Mouse (Mus musculus) hindbrain, embryonic 13.5 days (tissue): ENCODE results near the gene Gm45808. TPM values are rescaled to one million over a fixed set of nuclear protein-coding genes. Genes with fewer than 3 reads are reported as not detected.
"Not testable (repeated sequence)": the region's sequence is repeated elsewhere in the genome, so short reads cannot be mapped to it uniquely, and the experiment has no call there.

Experiments used
- ATAC-seq: fragments of 200-750 bp; cut with Nextera tagmentation; 2 replicates; pipeline ENCODE4 v1.8.0; 2017; ENCODE audit warnings: moderate TSS enrichment; ENCODE audit not compliant: low FRiP score
- H3K27ac ChIP-seq: fragments of 300-500 bp; sonication (generic); 2 replicates; pipeline ENCODE4 v1.5.1; 2015; ENCODE audit warnings: inconsistent platforms, mild to moderate bottlenecking, moderate library complexity
- H3K27me3 ChIP-seq: fragments of 300-500 bp; sonication (generic); 2 replicates; pipeline ENCODE4 v1.6.1; 2015; ENCODE audit warnings: mild to moderate bottlenecking, inconsistent platforms
- H3K36me3 ChIP-seq: fragments of 300-500 bp; sonication (generic); 2 replicates; pipeline ENCODE4 v1.6.1; 2015; ENCODE audit warnings: mild to moderate bottlenecking, inconsistent platforms
- H3K4me1 ChIP-seq: fragments of 300-500 bp; sonication (generic); replicated peaks from 2 replicates; pipeline ENCODE4 v1.6.1; 2015; ENCODE audit warnings: inconsistent platforms
- H3K4me2 ChIP-seq: fragments of 300-500 bp; sonication (generic); 2 replicates; pipeline ENCODE4 v1.6.1; 2015; ENCODE audit warnings: inconsistent platforms, mild to moderate bottlenecking, moderate library complexity
- H3K4me3 ChIP-seq: fragments of 300-500 bp; sonication (generic); 2 replicates; pipeline ENCODE4 v1.5.1; 2015; ENCODE audit warnings: mild to moderate bottlenecking, inconsistent platforms
- H3K9ac ChIP-seq: fragments of 300-500 bp; sonication (generic); 2 replicates; pipeline ENCODE4 v1.6.1; 2015; ENCODE audit warnings: mild to moderate bottlenecking, inconsistent platforms
- H3K9me3 ChIP-seq: fragments of 300-500 bp; sonication (generic); 2 replicates; pipeline ENCODE4 v1.6.1; 2016; ENCODE audit warnings: inconsistent platforms
- WGBS: fragments of 180-500 bp; shearing (Covaris S2); methylation state at CpG from one replicate; pipeline ENCODE4 v1.1.7; 2015; 5-methylcytosine and 5-hydroxymethylcytosine counted together
- polyA plus RNA-seq: library from polyadenylated mRNA; unstranded; fragments of >200 nt; fragmentation: Nextera tagmentation; extraction: Ambion mirVana; gene quantifications from 2 replicates; pipeline ENCODE4 v1.2.1, GENCODE M21; 2015

Gm45808 gene
- polyA plus RNA-seq, 1 experiment from 2014 or later = not detected

DNA sequence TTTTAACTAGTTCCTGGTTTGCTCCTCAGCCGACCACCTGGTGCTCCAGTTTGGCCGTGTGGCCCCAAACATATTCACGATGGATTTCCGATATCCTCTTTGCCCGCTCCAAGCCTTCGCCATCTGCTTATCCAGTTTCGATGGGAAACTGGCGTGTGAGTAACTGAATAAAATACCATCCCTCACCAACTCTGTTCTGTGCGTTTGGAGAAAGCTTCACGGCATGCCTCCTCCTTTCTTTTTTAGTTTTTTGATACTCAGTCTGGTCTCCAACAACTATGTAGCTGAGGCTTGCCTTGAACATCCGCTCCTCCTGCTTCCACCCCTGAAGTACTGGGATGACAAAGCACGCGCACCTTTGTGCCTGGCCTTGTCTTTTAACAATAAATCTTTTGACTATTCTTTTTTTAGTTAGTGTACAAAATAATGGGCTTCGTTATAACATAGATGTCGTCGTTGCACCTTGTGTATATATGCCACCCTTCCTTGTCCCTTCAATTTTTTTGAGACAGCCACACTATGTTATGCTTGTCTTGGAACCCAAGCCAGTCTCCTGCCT lies 35.7 kb upstream of the Gm45808 start:
- no peak overlapping the region for H3K9ac ChIP-seq
- ATAC-seq = no peak
- H3K27ac ChIP-seq = no peak overlapping the region
- peak overlapping the region; percentile 52 for H3K4me2 ChIP-seq
- 56% methylated on average over 16 of the region's 16 CpGs for WGBS
- no peaks in the 10 kb centered on the region for H3K9me3 ChIP-seq
- peaks cover 36% of the 10 kb centered on the region for H3K4me1 ChIP-seq
- peak overlapping the region; percentile 45 for H3K4me3 ChIP-seq
- no peaks in the 10 kb centered on the region for H3K27me3 ChIP-seq
- no peaks in the 10 kb centered on the region; the same call in 1 of the 2 replicates for H3K36me3 ChIP-seq

DNA sequence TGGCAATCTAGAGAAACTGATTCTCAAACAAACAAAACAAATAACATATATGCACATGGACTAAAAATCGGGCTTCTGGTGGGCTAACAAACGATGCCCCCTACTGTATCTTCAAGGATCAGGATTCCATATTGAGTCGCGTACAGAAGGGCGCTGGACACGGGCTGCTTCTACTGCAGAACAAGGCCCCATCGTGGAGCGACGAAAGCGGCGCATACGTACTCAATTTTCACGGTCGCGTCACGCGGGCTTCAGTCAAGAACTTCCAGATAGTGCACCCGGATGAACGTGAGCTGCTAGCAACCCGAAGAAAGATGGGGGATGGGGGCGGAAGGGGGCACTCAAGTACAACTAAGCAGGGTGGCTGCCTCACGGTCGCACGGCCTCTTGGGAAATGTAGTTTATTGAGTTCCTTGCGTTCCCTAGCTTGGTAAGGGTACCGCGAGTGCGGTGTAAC lies 35.1 kb upstream of the Gm45808 start:
- peaks cover 35% of the 10 kb centered on the region for H3K4me1 ChIP-seq
- under 1% methylated on average over 28 of the region's 28 CpGs for WGBS
- peak overlapping the region; percentile 45 for H3K4me3 ChIP-seq
- peak overlapping the region; percentile 68 for H3K9ac ChIP-seq
- peak; percentile 76 for ATAC-seq
- peak overlapping the region; percentile 86 for H3K27ac ChIP-seq
- no peaks in the 10 kb centered on the region for H3K9me3 ChIP-seq
- H3K36me3 ChIP-seq = no peaks in the 10 kb centered on the region; the same call in 1 of the 2 replicates
- peak overlapping the region; percentile 52 for H3K4me2 ChIP-seq
- H3K27me3 ChIP-seq = no peaks in the 10 kb centered on the region

DNA sequence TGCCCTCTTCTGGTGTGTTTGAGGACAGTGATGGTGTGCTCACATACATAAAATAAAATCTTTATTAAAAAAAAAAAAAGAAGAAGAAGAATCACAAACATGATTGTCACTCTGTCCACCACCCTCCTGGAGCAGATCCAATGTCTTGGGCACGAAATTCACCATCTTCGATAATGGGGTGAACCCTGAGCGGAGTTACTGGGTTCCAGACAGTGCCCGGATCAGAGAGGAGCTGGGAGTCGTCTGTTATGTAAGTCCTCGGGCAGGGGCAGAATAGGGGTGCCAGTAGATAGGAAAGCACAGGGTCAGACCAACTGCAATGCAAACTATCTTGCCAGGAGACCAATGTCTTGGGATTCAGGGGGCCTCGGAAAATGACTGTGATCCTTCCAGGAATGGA lies 34.0 kb upstream of the Gm45808 start:
- Histone ChIP-seq H3K9me3 (no peaks in the 10 kb centered on the region), H3K4me2 (no peak overlapping the region), H3K36me3 (no peaks in the 10 kb centered on the region; the same call in 1 of the 2 replicates), H3K4me1 (peaks cover 32% of the 10 kb centered on the region), H3K27me3 (no peaks in the 10 kb centered on the region), H3K27ac (no peak overlapping the region), H3K9ac (no peak overlapping the region), H3K4me3 (no peak overlapping the region)
- no peak for ATAC-seq
- 96% methylated on average over 7 of the region's 7 CpGs for WGBS

DNA sequence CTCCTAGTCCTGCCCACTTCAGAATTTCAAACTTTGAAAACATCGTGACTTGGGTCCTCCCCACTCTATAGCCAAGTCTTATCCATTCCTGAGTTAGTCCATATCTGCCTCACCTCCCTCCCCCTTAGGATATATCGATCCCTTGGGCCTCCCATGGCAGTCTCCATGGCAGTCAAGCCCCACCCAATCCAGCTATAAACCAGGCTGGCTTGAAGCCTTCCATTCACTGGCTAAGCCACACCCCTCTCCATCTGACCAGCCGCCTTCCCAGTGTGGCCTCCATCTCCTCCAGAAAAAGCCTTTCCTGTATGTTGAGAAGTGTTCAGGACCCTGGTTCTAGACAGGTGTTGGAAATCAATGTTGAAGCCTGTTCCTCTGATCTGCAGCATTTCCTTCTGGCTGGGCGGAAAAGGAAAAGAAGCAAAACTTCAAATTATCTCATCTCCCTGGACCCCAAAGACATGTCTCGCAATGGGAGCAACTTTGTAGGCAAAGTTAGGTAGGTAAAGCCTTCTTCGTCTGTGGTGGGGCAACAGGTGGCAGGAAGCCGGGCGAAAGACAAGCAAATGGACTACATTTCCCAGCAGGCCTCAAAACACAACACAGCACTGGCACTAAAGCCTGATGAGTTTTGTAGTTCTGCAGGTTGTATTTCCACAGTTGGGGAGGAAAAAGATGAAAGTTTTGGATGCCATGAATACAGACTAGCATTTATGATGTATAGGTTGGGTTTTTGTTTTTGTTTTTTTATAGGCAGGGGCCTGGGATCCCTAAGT lies 32.9 kb upstream of the Gm45808 start:
- Histone ChIP-seq H3K4me2 (no peak overlapping the region), H3K27ac (no peak overlapping the region), H3K9me3 (no peaks in the 10 kb centered on the region), H3K36me3 (no peaks in the 10 kb centered on the region; the same call in 1 of the 2 replicates), H3K4me1 (peaks cover 21% of the 10 kb centered on the region), H3K4me3 (no peak overlapping the region), H3K9ac (no peak overlapping the region), H3K27me3 (no peaks in the 10 kb centered on the region)
- no peak for ATAC-seq
- 85% methylated on average over 8 of the region's 8 CpGs for WGBS

DNA sequence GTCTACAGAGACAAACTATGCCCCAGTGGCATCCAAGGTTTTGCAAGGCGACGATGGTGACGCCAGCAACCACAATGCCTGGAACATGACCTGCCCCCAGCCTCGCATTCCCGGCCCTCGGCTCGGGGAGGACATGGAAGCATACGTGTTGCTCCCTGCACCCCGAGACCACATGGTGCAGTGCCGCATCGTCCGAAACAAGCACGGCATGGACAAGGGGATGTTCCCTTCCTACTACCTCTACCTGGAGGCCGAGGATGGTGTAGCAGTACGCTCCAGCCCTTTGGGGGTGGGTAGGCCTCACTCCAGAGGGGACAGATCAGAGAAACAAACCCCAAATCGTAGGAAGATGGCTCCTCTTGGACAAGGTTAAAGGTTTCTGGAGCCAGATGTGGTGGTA lies 32.0 kb upstream of the Gm45808 start:
- Histone ChIP-seq H3K36me3 (no peaks in the 10 kb centered on the region; the same call in 1 of the 2 replicates), H3K27ac (no peak overlapping the region), H3K4me3 (no peak overlapping the region), H3K9ac (no peak overlapping the region), H3K9me3 (no peaks in the 10 kb centered on the region), H3K4me2 (no peak overlapping the region), H3K27me3 (no peaks in the 10 kb centered on the region), H3K4me1 (peaks cover 16% of the 10 kb centered on the region)
- WGBS = 91% methylated on average over 16 of the region's 16 CpGs
- no peak for ATAC-seq

DNA sequence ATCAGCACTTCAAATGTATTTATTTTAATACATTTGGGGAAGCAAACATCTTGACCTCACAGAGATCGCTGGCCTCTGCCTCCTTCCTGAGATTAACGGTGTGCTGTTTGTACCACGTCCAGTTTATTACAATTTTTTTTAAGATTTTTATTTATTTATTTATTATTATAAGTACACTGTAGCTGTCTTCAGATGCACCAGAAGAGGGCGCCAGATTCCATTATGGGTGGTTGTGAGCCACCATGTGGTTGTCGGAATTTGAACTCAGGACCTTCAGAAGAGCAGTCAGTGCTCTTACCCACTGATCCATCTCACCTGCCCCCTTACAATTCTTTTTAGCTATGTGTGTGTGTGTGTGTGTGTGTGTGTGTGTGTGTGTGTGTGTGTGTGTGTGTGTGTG lies 30.2 kb upstream of the Gm45808 start:
- not testable (repeated sequence) for H3K4me3 ChIP-seq, H3K36me3 ChIP-seq, ATAC-seq, H3K4me1 ChIP-seq, H3K27me3 ChIP-seq, H3K9ac ChIP-seq, H3K27ac ChIP-seq, H3K4me2 ChIP-seq, H3K9me3 ChIP-seq
- WGBS = 73% methylated on average over 5 of the region's 5 CpGs

DNA sequence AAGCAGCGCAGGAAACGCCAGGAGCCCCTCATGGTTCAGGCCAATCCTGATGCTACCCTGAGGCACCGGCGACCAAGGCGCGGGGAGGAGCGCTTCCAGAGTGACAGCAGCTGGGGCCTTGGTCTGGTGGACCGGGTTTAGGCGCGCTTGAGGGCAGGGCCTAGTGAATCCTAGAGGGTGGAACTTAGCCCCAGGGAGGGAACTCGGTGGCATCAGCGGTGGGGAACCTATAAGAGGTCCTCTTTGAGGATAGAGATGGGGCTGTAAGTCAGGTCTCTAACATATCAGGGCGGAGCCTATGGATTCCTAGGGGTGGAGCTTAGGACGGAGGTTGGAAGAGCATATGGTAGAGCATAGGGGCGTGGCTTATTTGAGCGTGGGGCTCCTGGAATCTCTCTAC lies 28.8 kb upstream of the Gm45808 start:
- no peaks in the 10 kb centered on the region for H3K9me3 ChIP-seq
- H3K4me2 ChIP-seq = no peak overlapping the region
- H3K4me3 ChIP-seq = no peak overlapping the region
- no peaks in the 10 kb centered on the region for H3K27me3 ChIP-seq
- ATAC-seq = no peak
- no peaks in the 10 kb centered on the region for H3K36me3 ChIP-seq
- H3K4me1 ChIP-seq = no peaks in the 10 kb centered on the region
- no peak overlapping the region for H3K9ac ChIP-seq
- no peak overlapping the region for H3K27ac ChIP-seq
- 28% methylated on average over 16 of the region's 16 CpGs for WGBS

DNA sequence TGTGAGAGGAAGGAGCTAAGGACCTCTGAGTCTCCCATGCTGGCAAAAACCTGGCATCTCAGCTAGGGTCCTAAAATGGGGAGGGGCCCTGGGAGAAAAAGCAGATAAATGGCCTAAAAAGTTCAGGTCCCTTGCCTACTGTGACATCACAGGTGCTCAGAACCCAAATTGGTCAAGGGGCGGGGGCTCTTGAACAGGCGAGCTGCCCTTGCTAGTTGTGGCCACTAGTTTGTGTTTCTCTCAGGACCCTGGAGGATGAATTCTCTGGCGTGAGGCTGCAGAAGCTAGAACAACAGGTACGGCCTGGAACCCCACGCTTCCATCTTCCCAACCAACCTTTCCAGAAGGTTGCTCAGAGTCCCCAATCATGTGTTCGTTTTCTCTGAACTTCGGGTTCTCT lies 27.8 kb upstream of the Gm45808 start:
- Histone ChIP-seq H3K9me3 (no peaks in the 10 kb centered on the region), H3K4me1 (peaks cover 4% of the 10 kb centered on the region), H3K36me3 (no peaks in the 10 kb centered on the region), H3K27ac (no peak overlapping the region), H3K4me2 (no peak overlapping the region), H3K9ac (no peak overlapping the region), H3K27me3 (no peaks in the 10 kb centered on the region), H3K4me3 (no peak overlapping the region)
- 88% methylated on average over 7 of the region's 7 CpGs for WGBS
- no peak for ATAC-seq

DNA sequence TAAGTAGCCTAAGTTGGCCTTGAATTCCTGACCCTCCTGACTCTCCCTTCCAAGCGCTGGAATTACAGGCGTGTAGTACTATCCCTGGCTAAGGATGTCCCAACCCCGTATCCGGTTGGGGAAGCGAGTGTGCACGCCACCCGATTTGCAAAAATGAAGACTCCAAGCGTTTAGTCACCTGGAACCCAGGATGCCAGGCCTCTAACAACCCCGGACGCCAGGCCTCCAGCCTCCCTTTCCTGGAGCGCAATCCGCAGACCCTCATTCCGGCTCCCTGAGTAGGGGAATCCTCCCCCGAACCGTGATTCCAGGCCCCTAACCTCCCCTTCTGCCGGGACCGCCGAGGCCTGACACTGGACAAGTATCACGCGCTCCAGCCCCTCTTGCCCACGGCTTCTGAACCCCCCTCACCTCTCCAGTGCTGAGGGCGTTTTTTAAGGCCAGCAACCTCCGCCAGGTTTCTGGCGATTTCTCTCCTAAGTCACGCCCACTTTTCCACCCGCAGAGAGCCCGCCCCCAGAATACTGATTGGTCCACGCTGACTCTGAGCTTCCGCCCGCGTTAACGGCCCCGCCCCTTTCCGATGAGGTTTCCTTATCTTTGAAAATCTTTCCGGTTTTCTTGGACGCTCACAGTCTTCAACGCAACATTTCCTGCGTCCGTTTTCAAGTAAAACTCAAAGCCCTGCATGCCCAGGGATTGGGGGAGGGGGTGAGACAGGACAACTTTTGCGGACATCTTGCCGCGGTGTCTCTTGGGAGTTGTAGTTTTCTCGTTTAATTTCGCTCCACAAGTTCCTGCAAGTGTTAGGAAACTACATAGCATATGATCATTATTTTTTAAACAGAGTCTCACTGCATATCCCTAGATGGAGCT lies 23.5 kb upstream of the Gm45808 start, which contains the start of gene Nucb1:
Nucb1 (minus strand) TSS at position 495 of the 876 bp plus-strand sequence.
- peak within 1 kb of the TSS; percentile 83 for H3K27ac ChIP-seq
- no peaks in the 10 kb centered on the region for H3K27me3 ChIP-seq
- H3K4me3 ChIP-seq = peak within 1 kb of the TSS; percentile 74
- peaks cover 27% of the 10 kb centered on the region for H3K36me3 ChIP-seq
- WGBS = under 1% methylated on average over 44 of the region's 44 CpGs
- H3K9me3 ChIP-seq = no peaks in the 10 kb centered on the region
- H3K9ac ChIP-seq = peak within 1 kb of the TSS; percentile 88
- peak; percentile 91 for ATAC-seq
- peak within 1 kb of the TSS; percentile 97 for H3K4me2 ChIP-seq
- peaks cover 18% of the 10 kb centered on the region for H3K4me1 ChIP-seq

DNA sequence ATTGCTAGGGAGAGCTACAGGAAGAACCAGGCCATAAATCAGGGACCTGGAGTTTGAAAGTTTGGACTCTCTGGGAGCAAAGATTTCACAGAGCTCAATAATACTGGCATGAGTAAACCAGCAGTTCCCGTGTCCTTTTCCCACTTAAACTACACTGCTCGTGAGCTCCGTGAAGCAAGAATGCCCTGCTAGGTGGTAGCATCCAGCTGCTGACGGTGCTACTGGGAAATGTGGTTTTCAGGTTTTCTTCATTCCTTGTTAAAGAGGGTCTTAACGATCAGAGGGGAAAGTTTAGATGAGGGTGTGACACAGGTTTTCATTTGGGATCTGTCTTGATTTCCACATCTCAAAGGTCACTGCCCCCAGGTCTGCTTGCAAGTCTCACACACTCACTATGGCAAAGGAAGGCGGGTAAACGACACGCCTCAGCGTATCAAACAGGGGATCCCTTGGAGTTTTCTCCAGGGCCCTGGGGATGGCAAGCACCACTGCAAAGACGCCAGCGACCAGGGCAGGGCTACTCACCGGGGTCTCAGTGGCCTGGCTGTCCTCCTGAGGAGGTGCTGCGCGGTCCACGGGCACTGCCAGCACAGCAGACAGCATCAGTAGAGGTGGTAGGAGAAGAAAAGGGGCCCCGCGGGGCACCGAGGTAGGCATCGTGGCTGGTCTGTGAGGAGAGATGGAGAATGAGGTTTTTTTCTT lies 22.7 kb upstream of the Gm45808 start:
- H3K4me2 ChIP-seq = peak overlapping the region; percentile 97
- peak; percentile 41; the same call in 1 of the 2 replicates for ATAC-seq

DNA sequence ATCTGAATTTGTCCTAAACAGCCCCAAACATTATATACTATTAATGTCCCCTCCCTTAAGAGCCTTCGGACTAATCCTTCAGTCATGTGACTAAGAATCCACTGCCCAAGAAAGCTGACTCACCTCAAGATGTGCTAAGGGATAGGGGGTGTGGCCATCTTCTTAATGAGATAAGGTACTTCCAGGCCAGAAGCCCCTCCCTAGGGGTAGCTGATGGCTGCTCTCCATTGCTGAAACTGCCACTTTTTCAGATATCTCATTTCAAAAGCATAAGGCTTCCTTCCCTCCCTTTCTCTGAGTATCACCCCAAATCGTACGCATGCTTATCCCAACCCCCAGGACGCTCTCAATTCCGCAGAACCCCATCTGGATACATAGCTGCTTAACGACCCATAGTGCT lies 21.9 kb upstream of the Gm45808 start:
- Histone ChIP-seq H3K9ac (peak overlapping the region; percentile 88; the same call in 1 of the 2 replicates), H3K27me3 (no peaks in the 10 kb centered on the region), H3K9me3 (no peaks in the 10 kb centered on the region), H3K27ac (no peak overlapping the region), H3K4me3 (peak overlapping the region; percentile 74), H3K4me1 (peaks cover 18% of the 10 kb centered on the region), H3K4me2 (peak overlapping the region; percentile 97), H3K36me3 (peaks cover 32% of the 10 kb centered on the region)
- 85% methylated on average over 6 of the region's 6 CpGs for WGBS
- ATAC-seq = no peak

More for the DNA sequence above, 22.7 kb upstream of the Gm45808 start:
- whole genome bisulfite sequencing = 46% methylated on average over 19 of the region's 19 CpGs
- Histone ChIP-seq H3K27me3 (no peaks in the 10 kb centered on the region), H3K4me1 (peaks cover 18% of the 10 kb centered on the region), H3K9ac (peak overlapping the region; percentile 88), H3K4me3 (peak overlapping the region; percentile 74), H3K27ac (0 out of 2 replicates have a peak overlapping the region, but pooled peaks have one; percentile 83), H3K36me3 (peaks cover 32% of the 10 kb centered on the region), H3K9me3 (no peaks in the 10 kb centered on the region)
